Mouse (Mus musculus): Measurements from ENCODE around the gene Acoxl. TPM values are rescaled to one million over a fixed set of nuclear protein-coding genes. Genes with fewer than 3 reads are reported as not detected.

The Acoxl gene
- polyA plus RNA-seq, 1 experiment from 2014 or later, result 0.12 TPM

DNA sequence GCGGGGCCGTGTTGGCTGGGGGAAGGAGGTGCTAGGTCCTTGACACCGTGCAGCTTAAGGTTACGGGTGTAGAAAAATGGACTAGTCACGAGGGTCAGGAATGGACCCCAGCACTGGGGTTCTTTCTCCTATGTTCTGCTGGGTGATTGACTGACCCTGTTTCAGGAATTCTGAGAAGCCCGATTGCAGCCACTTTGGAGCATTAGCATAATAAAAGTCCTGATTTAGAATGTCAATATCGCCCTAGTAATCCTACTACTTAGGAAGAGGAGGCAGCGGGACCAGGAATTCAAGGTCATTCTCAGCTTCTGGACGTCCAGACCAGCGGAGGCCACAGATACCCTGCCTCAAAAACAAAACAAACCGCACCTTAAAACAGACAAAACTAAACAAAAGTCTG is 749 bp downstream of the Acoxl start:
- Histone ChIP-seq H3K9me3 (ENCODE audit: control insufficient read depth, low read length) (no peaks in the 10 kb centered on the region), H3K27me3 (ENCODE audit: control insufficient read depth, insufficient read depth, low read length) (peaks cover 2% of the 10 kb centered on the region; the same call in 1 of the 2 replicates), H3K27ac (ENCODE audit: low read depth, low read length) (no peak overlapping the region), H3K36me3 (ENCODE audit: control insufficient read depth, insufficient read depth, low read length) (no peaks in the 10 kb centered on the region), H3K4me1 (replicated peaks; ENCODE audit: control insufficient read depth, insufficient read depth, low read length) (no peaks in the 10 kb centered on the region), H3K4me2 (ENCODE audit: low read depth, low read length, severe bottlenecking) (no peak overlapping the region), H3K9ac (ENCODE audit: low read length) (no peak overlapping the region), H3K4me3 (ENCODE audit: low read depth, low read length) (no peak overlapping the region)
- ATAC-seq (replicated peaks; ENCODE audit: low FRiP score), result no peak
- WGBS, result 12% methylated on average over 11 of the region's 11 CpGs
- DNase-seq (ENCODE audit: low spot score), result no peak

DNA sequence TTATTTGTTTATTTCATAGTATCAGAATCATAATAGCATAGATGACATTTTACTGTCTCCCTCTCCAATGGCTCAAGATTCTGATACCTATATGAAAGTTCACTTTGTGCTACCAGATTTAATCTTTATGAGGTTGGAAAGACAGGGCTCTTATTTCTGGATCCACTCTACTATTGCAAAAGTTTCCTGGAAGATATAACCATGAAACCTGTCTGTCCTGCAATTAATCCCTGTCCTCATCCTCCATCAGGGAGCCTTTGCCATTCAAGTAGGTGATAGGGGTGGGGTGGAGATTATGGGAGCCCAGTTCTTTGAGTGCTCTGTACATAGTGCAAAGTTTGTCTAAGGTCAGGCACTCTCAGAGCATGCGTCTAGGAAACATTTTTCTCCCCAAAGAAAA is 2.7 kb downstream of the Acoxl start:
- ATAC-seq (replicated peaks; ENCODE audit: low FRiP score) (no peak), DNase-seq (ENCODE audit: low spot score) (no peak)
- no peaks in the 10 kb centered on the region for H3K4me1 ChIP-seq (replicated peaks; ENCODE audit: control insufficient read depth, insufficient read depth, low read length)
- H3K4me3 ChIP-seq (ENCODE audit: low read depth, low read length), result no peak overlapping the region
- H3K4me2 ChIP-seq (ENCODE audit: low read depth, low read length, severe bottlenecking), result no peak overlapping the region
- no peaks in the 10 kb centered on the region for H3K36me3 ChIP-seq (ENCODE audit: control insufficient read depth, insufficient read depth, low read length)
- H3K27ac ChIP-seq (ENCODE audit: low read depth, low read length), result no peak overlapping the region
- 90% methylated on average over 1 of the region's 1 CpGs for WGBS
- H3K9me3 ChIP-seq (ENCODE audit: control insufficient read depth, low read length), result no peaks in the 10 kb centered on the region
- H3K9ac ChIP-seq (ENCODE audit: low read length), result no peak overlapping the region
- peaks cover 2% of the 10 kb centered on the region; the same call in 1 of the 2 replicates for H3K27me3 ChIP-seq (ENCODE audit: control insufficient read depth, insufficient read depth, low read length)

DNA sequence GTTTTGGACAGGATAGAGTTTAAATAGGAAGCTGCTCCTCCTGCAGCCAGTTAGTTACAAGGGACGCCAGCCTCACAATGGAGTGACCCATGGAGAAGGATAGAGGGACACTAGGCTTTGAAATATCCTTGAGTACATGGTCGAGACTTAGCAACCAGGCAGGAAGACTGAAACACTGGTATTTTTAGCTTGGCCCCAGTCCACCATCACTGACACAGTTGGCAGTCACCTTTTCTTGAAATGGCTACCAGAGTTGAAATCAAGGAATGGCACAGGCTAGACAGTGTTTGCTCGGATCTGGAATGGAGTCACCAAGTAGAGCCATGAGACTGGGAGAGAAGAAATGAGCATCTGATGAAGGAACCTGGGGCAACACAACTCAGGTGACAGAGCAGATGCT is 3.7 kb downstream of the Acoxl start:
- H3K9ac ChIP-seq (ENCODE audit: low read length), result no peak overlapping the region
- H3K4me3 ChIP-seq (ENCODE audit: low read depth, low read length), result no peak overlapping the region
- ATAC-seq (replicated peaks; ENCODE audit: low FRiP score) (no peak), DNase-seq (ENCODE audit: low spot score) (no peak)
- H3K4me2 ChIP-seq (ENCODE audit: low read depth, low read length, severe bottlenecking), result no peak overlapping the region
- WGBS, result 70% methylated on average over 3 of the region's 3 CpGs
- H3K27me3 ChIP-seq (ENCODE audit: control insufficient read depth, insufficient read depth, low read length), result peaks cover 2% of the 10 kb centered on the region; the same call in 1 of the 2 replicates
- H3K27ac ChIP-seq (ENCODE audit: low read depth, low read length), result no peak overlapping the region
- H3K36me3 ChIP-seq (ENCODE audit: control insufficient read depth, insufficient read depth, low read length), result no peaks in the 10 kb centered on the region
- no peaks in the 10 kb centered on the region for H3K9me3 ChIP-seq (ENCODE audit: control insufficient read depth, low read length)
- H3K4me1 ChIP-seq (replicated peaks; ENCODE audit: control insufficient read depth, insufficient read depth, low read length), result no peaks in the 10 kb centered on the region

GRCm38 (mm10) chr2:127845346-127845982 is 6.8 kb downstream of the Acoxl start:
- Histone ChIP-seq H3K4me2 (ENCODE audit: low read depth, low read length, severe bottlenecking) (no peak overlapping the region), H3K9me3 (ENCODE audit: control insufficient read depth, low read length) (no peaks in the 10 kb centered on the region), H3K9ac (ENCODE audit: low read length) (no peak overlapping the region), H3K4me3 (ENCODE audit: low read depth, low read length) (no peak overlapping the region), H3K36me3 (ENCODE audit: control insufficient read depth, insufficient read depth, low read length) (no peaks in the 10 kb centered on the region), H3K4me1 (replicated peaks; ENCODE audit: control insufficient read depth, insufficient read depth, low read length) (no peaks in the 10 kb centered on the region), H3K27me3 (ENCODE audit: control insufficient read depth, insufficient read depth, low read length) (no peaks in the 10 kb centered on the region), H3K27ac (ENCODE audit: low read depth, low read length) (no peak overlapping the region)
- 57% methylated on average over 7 of the region's 7 CpGs for WGBS
- DNase-seq (ENCODE audit: low spot score) (no peak), ATAC-seq (replicated peaks; ENCODE audit: low FRiP score) (no peak)

GRCm38 (mm10) chr2:127846008-127846407 is 7.3 kb downstream of the Acoxl start:
- no peak overlapping the region for H3K4me3 ChIP-seq (ENCODE audit: low read depth, low read length)
- no peak overlapping the region for H3K27ac ChIP-seq (ENCODE audit: low read depth, low read length)
- no peak overlapping the region for H3K9ac ChIP-seq (ENCODE audit: low read length)
- H3K9me3 ChIP-seq (ENCODE audit: control insufficient read depth, low read length), result no peaks in the 10 kb centered on the region
- H3K4me2 ChIP-seq (ENCODE audit: low read depth, low read length, severe bottlenecking), result no peak overlapping the region
- no peaks in the 10 kb centered on the region for H3K4me1 ChIP-seq (replicated peaks; ENCODE audit: control insufficient read depth, insufficient read depth, low read length)
- ATAC-seq (replicated peaks; ENCODE audit: low FRiP score), result no peak
- DNase-seq (ENCODE audit: low spot score), result no peak
- H3K36me3 ChIP-seq (ENCODE audit: control insufficient read depth, insufficient read depth, low read length), result no peaks in the 10 kb centered on the region
- no peaks in the 10 kb centered on the region for H3K27me3 ChIP-seq (ENCODE audit: control insufficient read depth, insufficient read depth, low read length)

- H3K9me3 ChIP-seq (ENCODE audit: control insufficient read depth, low read length), result no peaks in the 10 kb centered on the region
- H3K27ac ChIP-seq (ENCODE audit: low read depth, low read length), result no peak overlapping the region
- ATAC-seq (replicated peaks; ENCODE audit: low FRiP score), result no peak
- no peak overlapping the region for H3K9ac ChIP-seq (ENCODE audit: low read length)
- H3K4me1 ChIP-seq (replicated peaks; ENCODE audit: control insufficient read depth, insufficient read depth, low read length), result no peaks in the 10 kb centered on the region
- DNase-seq (ENCODE audit: low spot score), result no peak
- H3K4me3 ChIP-seq (ENCODE audit: low read depth, low read length), result no peak overlapping the region
- no peaks in the 10 kb centered on the region for H3K36me3 ChIP-seq (ENCODE audit: control insufficient read depth, insufficient read depth, low read length)
- H3K27me3 ChIP-seq (ENCODE audit: control insufficient read depth, insufficient read depth, low read length), result no peaks in the 10 kb centered on the region
- 30% methylated on average over 1 of the region's 1 CpGs for WGBS
- H3K4me2 ChIP-seq (ENCODE audit: low read depth, low read length, severe bottlenecking), result no peak overlapping the region
These were observed 7.9 kb downstream of the Acoxl start for GRCm38 (mm10) chr2:127846571-127846970.

DNA sequence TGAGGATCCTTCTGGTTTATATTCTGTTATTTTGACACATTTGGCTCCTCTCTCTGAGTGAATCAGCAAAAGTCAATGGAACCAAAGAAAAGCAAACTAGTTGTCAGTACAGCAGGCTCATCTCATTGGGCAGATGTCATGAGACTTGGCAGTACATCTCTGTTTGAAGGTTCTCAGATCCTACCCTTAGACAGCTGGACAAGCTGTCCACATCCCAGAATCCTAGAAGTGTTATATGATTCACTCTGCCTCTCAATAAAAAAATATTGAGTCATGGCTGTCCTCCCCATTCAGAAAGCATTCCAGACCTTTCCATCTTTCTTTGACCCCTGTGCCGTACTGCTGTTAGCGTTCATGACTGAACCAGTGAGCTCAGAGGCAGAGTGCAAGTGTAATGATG is 11.7 kb downstream of the Acoxl start:
- Histone ChIP-seq H3K4me1 (replicated peaks; ENCODE audit: control insufficient read depth, insufficient read depth, low read length) (no peaks in the 10 kb centered on the region), H3K4me3 (ENCODE audit: low read depth, low read length) (no peak overlapping the region), H3K4me2 (ENCODE audit: low read depth, low read length, severe bottlenecking) (no peak overlapping the region), H3K27me3 (ENCODE audit: control insufficient read depth, insufficient read depth, low read length) (no peaks in the 10 kb centered on the region), H3K9ac (ENCODE audit: low read length) (no peak overlapping the region), H3K9me3 (ENCODE audit: control insufficient read depth, low read length) (no peaks in the 10 kb centered on the region), H3K27ac (ENCODE audit: low read depth, low read length) (no peak overlapping the region), H3K36me3 (ENCODE audit: control insufficient read depth, insufficient read depth, low read length) (no peaks in the 10 kb centered on the region)
- ATAC-seq (replicated peaks; ENCODE audit: low FRiP score), result no peak
- no peak for DNase-seq (ENCODE audit: low spot score)
- WGBS, result 91% methylated on average over 2 of the region's 2 CpGs

- Histone ChIP-seq H3K27ac (ENCODE audit: low read depth, low read length) (no peak overlapping the region), H3K9ac (ENCODE audit: low read length) (no peak overlapping the region), H3K4me1 (replicated peaks; ENCODE audit: control insufficient read depth, insufficient read depth, low read length) (no peaks in the 10 kb centered on the region), H3K27me3 (ENCODE audit: control insufficient read depth, insufficient read depth, low read length) (no peaks in the 10 kb centered on the region), H3K9me3 (ENCODE audit: control insufficient read depth, low read length) (no peaks in the 10 kb centered on the region), H3K36me3 (ENCODE audit: control insufficient read depth, insufficient read depth, low read length) (no peaks in the 10 kb centered on the region), H3K4me2 (ENCODE audit: low read depth, low read length, severe bottlenecking) (no peak overlapping the region), H3K4me3 (ENCODE audit: low read depth, low read length) (no peak overlapping the region)
- ATAC-seq (replicated peaks; ENCODE audit: low FRiP score) (no peak), DNase-seq (ENCODE audit: low spot score) (no peak)
- WGBS, result 72% methylated on average over 4 of the region's 4 CpGs
These were observed 15.8 kb downstream of the Acoxl start for GRCm38 (mm10) chr2:127854332-127854991.

- no peaks in the 10 kb centered on the region for H3K36me3 ChIP-seq (ENCODE audit: control insufficient read depth, insufficient read depth, low read length)
- no peaks in the 10 kb centered on the region for H3K27me3 ChIP-seq (ENCODE audit: control insufficient read depth, insufficient read depth, low read length)
- no peak overlapping the region for H3K27ac ChIP-seq (ENCODE audit: low read depth, low read length)
- no peaks in the 10 kb centered on the region for H3K9me3 ChIP-seq (ENCODE audit: control insufficient read depth, low read length)
- WGBS, result 78% methylated on average over 4 of the region's 4 CpGs
- H3K4me3 ChIP-seq (ENCODE audit: low read depth, low read length), result no peak overlapping the region
- ATAC-seq (replicated peaks; ENCODE audit: low FRiP score), result no peak
- H3K9ac ChIP-seq (ENCODE audit: low read length), result no peak overlapping the region
- no peak overlapping the region for H3K4me2 ChIP-seq (ENCODE audit: low read depth, low read length, severe bottlenecking)
- DNase-seq (ENCODE audit: low spot score), result no peak
- H3K4me1 ChIP-seq (replicated peaks; ENCODE audit: control insufficient read depth, insufficient read depth, low read length), result no peaks in the 10 kb centered on the region
These were observed 25.7 kb downstream of the Acoxl start for GRCm38 (mm10) chr2:127864381-127864780.
